36 mouse cellular contexts compared by ENCODE assay signal in the genomic region with DNA sequence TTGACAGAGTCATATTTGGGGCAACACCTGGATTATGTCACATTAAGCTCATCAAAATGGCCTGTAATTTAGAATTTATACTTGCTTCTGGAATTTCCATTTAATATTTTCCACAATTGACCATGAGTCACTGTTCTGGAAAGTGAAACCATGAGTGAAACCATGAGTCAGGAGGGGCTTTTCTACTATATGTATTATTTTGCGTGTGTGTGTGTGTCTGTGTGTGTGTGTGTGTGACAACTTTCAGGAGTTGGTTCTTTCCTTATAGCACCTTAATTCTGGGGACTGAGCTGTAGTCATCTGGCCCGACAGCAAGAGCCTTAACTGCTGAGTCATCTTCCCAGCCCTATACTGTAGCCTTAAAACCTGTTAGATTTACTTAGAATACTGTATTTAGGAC. TPM values are rescaled to one million over a fixed set of nuclear protein-coding genes. Genes with fewer than 3 reads are reported as not detected.
DNase-seq lines count a peak whose midpoint lies in the region; ATAC-seq and TF ChIP-seq lines count a peak whose summit lies in the region.
"Had no signal": no experiment of that assay in that cellular context is flagged by ENCODE, and none has a peak within 500 bp of the region (broad histone marks: within the 10 kb centered on the region; RNA-seq: fewer than 3 reads in every experiment).

No protein-coding gene starts in this region.

- intact Hi-C loops in left cerebral cortex, postnatal 14 days (cut with DNase I), result no loop called here
- intact Hi-C loops in left cerebral cortex, postnatal 25 days (cut with DNase I), result no loop called here

- in situ Hi-C loops in ES-E14 (cut with MboI; ENCODE audit: low sequenced_read_pairs in 2 of 2, unreplicated experiment in 2 of 2), result no loop called here

- peaks cover 0 to 2% of the 10 kb centered on the region in 2 experiments; a peak in 1 of 4 replicates for H3K4me1 ChIP-seq in ES-E14 (ENCODE audit: control insufficient read depth in 2 of 2, insufficient read depth in 2 of 2, low read length in 2 of 2, poor library complexity in 1 of 2)
- no peaks in the 10 kb centered on the region for H3K4me1 ChIP-seq in intestine, embryonic 15.5 days (replicated peaks)
- H3K4me1 ChIP-seq: hindbrain, embryonic 12.5 days; lung, embryonic 15.5 days; midbrain, embryonic 10.5 days; midbrain, embryonic 15.5 days; stomach, embryonic 15.5 days had no signal

- H3K27me3 ChIP-seq in intestine, embryonic 15.5 days (replicated peaks), result no peaks in the 10 kb centered on the region
- H3K27me3 ChIP-seq: hindbrain, embryonic 12.5 days; liver, embryonic 15.5 days; lung, embryonic 15.5 days; midbrain, embryonic 15.5 days; stomach, embryonic 15.5 days had no signal

- 0 out of 2 replicates have a peak, but pooled peaks have one; percentile 25 for ATAC-seq in common myeloid progenitor, adult 5-6 weeks (replicated peaks; ENCODE audit: low read depth, poor library complexity, severe bottlenecking)
- no peak for ATAC-seq in intestine, embryonic 15.5 days
- ATAC-seq: forebrain, embryonic 16.5 days; midbrain, embryonic 15.5 days had no signal

- no peak overlapping the region for H3K27ac ChIP-seq in ES-E14 (ENCODE audit: insufficient read depth, low read depth, low read length, poor library complexity, severe bottlenecking)
- no peak overlapping the region for H3K27ac ChIP-seq in intestine, embryonic 15.5 days
- H3K27ac ChIP-seq: gastrocnemius, adult 2 months; hindbrain, embryonic 12.5 days; layer of hippocampus, adult 2 months; liver, embryonic 15.5 days; lung, embryonic 15.5 days; midbrain, embryonic 10.5 days; midbrain, embryonic 15.5 days; stomach, embryonic 15.5 days had no signal

- no peak overlapping the region for H3K4me3 ChIP-seq in ES-E14 (ENCODE audit: insufficient read depth in 1 of 2, low read depth in 1 of 2, low read length in 2 of 2, poor library complexity in 1 of 2, severe bottlenecking in 1 of 2)
- no peak overlapping the region for H3K4me3 ChIP-seq in intestine, embryonic 15.5 days (replicated peaks)
- H3K4me3 ChIP-seq: erythroblast, embryonic 14.5 days; gastrocnemius, adult 2 months; hindbrain, embryonic 12.5 days; layer of hippocampus, adult 2 months; liver, embryonic 15.5 days; lung, embryonic 15.5 days; midbrain, embryonic 10.5 days; midbrain, embryonic 15.5 days; stomach, embryonic 15.5 days had no signal

- WGBS in intestine, embryonic 15.5 days, result 81% methylated on average over 2 of the region's 2 CpGs

- no peaks in the 10 kb centered on the region for H3K9me3 ChIP-seq in ES-E14 (ENCODE audit: control insufficient read depth, insufficient read depth, low read depth, low read length)
- no peaks in the 10 kb centered on the region for H3K9me3 ChIP-seq in intestine, embryonic 15.5 days
- H3K9me3 ChIP-seq: liver, embryonic 15.5 days; lung, embryonic 15.5 days; midbrain, embryonic 15.5 days; stomach, embryonic 15.5 days had no signal

- no peak overlapping the region for H3K9ac ChIP-seq in ES-E14 (ENCODE audit: insufficient read depth, low read depth, low read length, poor library complexity, severe bottlenecking)
- H3K9ac ChIP-seq in intestine, embryonic 15.5 days, result no peak overlapping the region
- H3K9ac ChIP-seq: hindbrain, embryonic 12.5 days; liver, embryonic 15.5 days; lung, embryonic 15.5 days; midbrain, embryonic 15.5 days; stomach, embryonic 15.5 days had no signal

- peaks cover 3% of the 10 kb centered on the region; the same call in 1 of the 2 replicates for H3K36me3 ChIP-seq in ES-E14 (ENCODE audit: control insufficient read depth, insufficient read depth, low read length, poor library complexity, severe bottlenecking)
- H3K36me3 ChIP-seq in intestine, embryonic 15.5 days, result no peaks in the 10 kb centered on the region
- H3K36me3 ChIP-seq: hindbrain, embryonic 12.5 days; liver, embryonic 15.5 days; lung, embryonic 15.5 days; midbrain, embryonic 10.5 days; midbrain, embryonic 15.5 days; stomach, embryonic 15.5 days had no signal

- DNase-seq in CD4-positive helper T cell, adult 2 months (ENCODE audit: low read depth, low spot score), result peak; percentile 20
- no peak for DNase-seq in ES-E14 (ENCODE audit: low read depth, low spot score)
- no peak for DNase-seq in Muller cell, postnatal 12 days (ENCODE audit: inconsistent ontology term)
- no peak for DNase-seq in left cerebral cortex, postnatal 14 days (ENCODE audit: low spot score in 2 of 2)
- DNase-seq in left cerebral cortex, postnatal 25 days (ENCODE audit: low spot score in 2 of 2), result no peak
- DNase-seq: adrenal gland, postnatal 10 days; cerebellum, adult 11 months; cerebellum, adult 9-11 months; gastrocnemius, adult 2 months; heart, postnatal 36 days; kidney, adult 2 months; kidney, postnatal 36 days; liver; right cerebral cortex, postnatal 25 days; thymus, postnatal 14 days had no signal

- no peak overlapping the region for H3K4me2 ChIP-seq in intestine, embryonic 15.5 days (replicated peaks)
- H3K4me2 ChIP-seq: heart, embryonic 11.5 days; hindbrain, embryonic 12.5 days; liver, embryonic 15.5 days; lung, embryonic 15.5 days; midbrain, embryonic 15.5 days; stomach, embryonic 15.5 days had no signal

TF ChIP-seq in ES-E14, 5 proteins besides CTCF, POLR2A, EP300 and RAD21:
- TF ChIP-seq CHD2 (IDR thresholded peaks at IDR 0.05; ENCODE audit: low read depth, low read length) (no peak), ZNF384 (IDR thresholded peaks at IDR 0.05; ENCODE audit: low read depth, low read length) (no peak), MAFK (IDR thresholded peaks at IDR 0.05; ENCODE audit: insufficient read depth, low read depth, low read length) (0 out of 2 replicates have a peak, but pooled peaks have one; percentile 42), ZC3H11A (IDR thresholded peaks at IDR 0.05; ENCODE audit: borderline replicate concordance, low read depth, low read length) (no peak), HCFC1 (IDR thresholded peaks at IDR 0.05; ENCODE audit: borderline replicate concordance, insufficient read depth, low read length) (no peak)

RNA-seq across cellular contexts. Expression of a gene that starts 27.7 kb away (rescaled TPM):
- 0.32 and 0.45 TPM in 2 replicates for total RNA-seq in ES-E14 (2012; rRNA removed)
- not detected in 2 replicates for total RNA-seq in common myeloid progenitor, adult 5-6 weeks (2017)
- total RNA-seq in left cerebral cortex, postnatal 14 days (2021), result not detected
- polyA plus RNA-seq in intestine, embryonic 15.5 days (2015; fragmentation: Nextera tagmentation; extraction: Ambion mirVana), result not detected in 2 replicates
- not detected for total RNA-seq in left cerebral cortex, postnatal 25 days (2021)
- total RNA-seq: adrenal gland, postnatal 10 days; gastrocnemius, adult 2 months; heart, postnatal 36 days; layer of hippocampus, adult 2 months; layer of hippocampus, postnatal 25 days; megakaryocyte progenitor cell, adult 5-6 weeks; neutrophil, adult 5-6 weeks had no signal
- polyA plus RNA-seq: embryonic facial prominence, embryonic 14.5 days; erythroblast, embryonic 14.5 days; forebrain, embryonic 11.5 days; forebrain, embryonic 16.5 days; heart, embryonic 11.5 days; heart, embryonic 16.5 days; hindbrain, embryonic 12.5 days; kidney, embryonic 16.5 days; limb, embryonic 11.5 days; liver, embryonic 15.5 days; lung, embryonic 15.5 days; neural tube, embryonic 11.5 days; stomach, embryonic 15.5 days had no signal

RNA-seq across cellular contexts. Expression of a gene that starts 31.8 kb away (rescaled TPM):
- 76.1 and 89.8 TPM in 2 replicates for total RNA-seq in ES-E14 (2012; rRNA removed)
- 201 and 211 TPM in 2 replicates for total RNA-seq in common myeloid progenitor, adult 5-6 weeks (2017)
- total RNA-seq in left cerebral cortex, postnatal 14 days (2021), result 10 to 100 TPM; 83.9 to 86.9 TPM
- polyA plus RNA-seq in intestine, embryonic 15.5 days (2015; fragmentation: Nextera tagmentation; extraction: Ambion mirVana), result 69.4 and 78.8 TPM in 2 replicates
- total RNA-seq in left cerebral cortex, postnatal 25 days (2021), result 10 to 100 TPM; 84.4 to 88.1 TPM

RNA-seq across cellular contexts. Expression of a gene that starts 36.8 kb away (rescaled TPM):
- total RNA-seq in ES-E14 (2012; rRNA removed), result 9.6 and 13.4 TPM in 2 replicates
- 11.8 and 16.1 TPM in 2 replicates for total RNA-seq in common myeloid progenitor, adult 5-6 weeks (2017)
- 10 to 100 TPM; 21.5 to 29.5 TPM for total RNA-seq in left cerebral cortex, postnatal 14 days (2021)
- 5.7 and 7.8 TPM in 2 replicates for polyA plus RNA-seq in intestine, embryonic 15.5 days (2015; fragmentation: Nextera tagmentation; extraction: Ambion mirVana)
- total RNA-seq in left cerebral cortex, postnatal 25 days (2021), result 10 to 100 TPM; 19.4 to 24.4 TPM
